8 mouse cellular contexts compared by ENCODE assay signal in genomic region chr17:85800357-85801078, GRCm38 (mm10).
DNase-seq lines count a peak whose midpoint lies in the region; ATAC-seq and TF ChIP-seq lines count a peak whose summit lies in the region.

No protein-coding gene starts in this region.

- TF ChIP-seq EP300 in heart, postnatal 0 days (IDR thresholded peaks at IDR 0.05; ENCODE audit: low read depth) = no peak

- 2% methylated on average over 44 of the region's 44 CpGs for WGBS in heart, embryonic 11.5 days (ENCODE audit: insufficient replicate concordance)
- WGBS in heart, postnatal 0 days = 11% methylated on average over 41 of the region's 44 CpGs

- H3K9ac ChIP-seq in heart, embryonic 11.5 days (ENCODE audit: low read depth, low read length) = peak overlapping the region; percentile 64
- no peak overlapping the region for H3K9ac ChIP-seq in heart, postnatal 0 days (replicated peaks; ENCODE audit: low read depth, low read length)

- H3K27ac ChIP-seq in heart, embryonic 11.5 days (ENCODE audit: low read depth, low read length) = no peak overlapping the region
- no peak overlapping the region for H3K27ac ChIP-seq in brown adipose tissue, adult 24 weeks (replicated peaks; ENCODE audit: low read depth, low read length)
- H3K27ac ChIP-seq in heart, postnatal 0 days (ENCODE audit: low read depth) = no peak overlapping the region

- peaks cover 8% of the 10 kb centered on the region for H3K4me1 ChIP-seq in heart, embryonic 11.5 days (ENCODE audit: control insufficient read depth, insufficient read depth, low read length)
- no peaks in the 10 kb centered on the region for H3K4me1 ChIP-seq in brown adipose tissue, adult 24 weeks (ENCODE audit: control insufficient read depth, insufficient read depth, insufficient read length, low read length)
- 0 out of 2 replicates have a peak, but pooled peaks cover 8% of the 10 kb centered on the region for H3K4me1 ChIP-seq in heart, postnatal 0 days (ENCODE audit: control insufficient read depth, insufficient read depth)
- H3K4me1 ChIP-seq in megakaryocyte, embryonic 14.5 days = peaks cover 18% of the 10 kb centered on the region

- H3K36me3 ChIP-seq in heart, embryonic 11.5 days (ENCODE audit: control insufficient read depth, insufficient read depth, low read length) = no peaks in the 10 kb centered on the region
- H3K36me3 ChIP-seq in heart, postnatal 0 days (replicated peaks; ENCODE audit: control insufficient read depth, insufficient read depth, low read length) = no peaks in the 10 kb centered on the region
- no peaks in the 10 kb centered on the region for H3K36me3 ChIP-seq in megakaryocyte, embryonic 14.5 days (replicated peaks; ENCODE audit: low read length)

- no peak for DNase-seq in heart, postnatal 14 days
- DNase-seq in heart, postnatal 0 days (ENCODE audit: low spot score) = no peak
- no peak for DNase-seq in spleen, adult 12 weeks (ENCODE audit: low spot score)
- no peak for DNase-seq in c-Kit-positive CD71-positive TER-119-positive erythroid progenitor cells, embryonic 14.5 days (ENCODE audit: low spot score)
- no peak for DNase-seq in cerebellum, adult 11 months

- peaks cover 53% of the 10 kb centered on the region for H3K27me3 ChIP-seq in heart, embryonic 11.5 days (ENCODE audit: control insufficient read depth, insufficient read depth, low read length)
- peaks cover 79% of the 10 kb centered on the region for H3K27me3 ChIP-seq in heart, postnatal 0 days (ENCODE audit: control insufficient read depth, insufficient read depth, low read length)
- peaks cover 65% of the 10 kb centered on the region for H3K27me3 ChIP-seq in megakaryocyte, embryonic 14.5 days (replicated peaks)

- ATAC-seq in heart, embryonic 11.5 days (replicated peaks; ENCODE audit: insufficient number of reproducible peaks, low FRiP score, low TSS enrichment) = peak; percentile 49
- ATAC-seq in heart, postnatal 0 days (ENCODE audit: insufficient read depth, low read depth) = peak; percentile 24; the same call in 1 of the 2 replicates

- H3K4me2 ChIP-seq in heart, embryonic 11.5 days = peak overlapping the region; percentile 99
- H3K4me2 ChIP-seq in heart, postnatal 0 days (ENCODE audit: low read depth, low read length) = peak overlapping the region; percentile 62

- intact Hi-C loops in heart, postnatal 14 days (cut with DNase I) = no loop called here

- H3K4me3 ChIP-seq in heart, embryonic 11.5 days (ENCODE audit: low read depth, low read length) = peak overlapping the region; percentile 57
- H3K4me3 ChIP-seq in brown adipose tissue, adult 24 weeks (ENCODE audit: insufficient read depth, low read depth, low read length) = peak overlapping the region; percentile 27; the same call in 1 of the 2 replicates
- peak overlapping the region; percentile 39 for H3K4me3 ChIP-seq in heart, postnatal 0 days (ENCODE audit: low read depth, low read length)
- H3K4me3 ChIP-seq in megakaryocyte, embryonic 14.5 days (replicated peaks) = peak overlapping the region; percentile 87

- no peak for TF ChIP-seq CTCF in heart, postnatal 0 days (IDR thresholded peaks at IDR 0.05; ENCODE audit: low read depth)

- no peaks in the 10 kb centered on the region for H3K9me3 ChIP-seq in heart, embryonic 11.5 days (replicated peaks; ENCODE audit: control insufficient read depth, low read length)
- no peaks in the 10 kb centered on the region for H3K9me3 ChIP-seq in heart, postnatal 0 days (replicated peaks; ENCODE audit: control insufficient read depth, low read length)
- H3K9me3 ChIP-seq in megakaryocyte, embryonic 14.5 days = no peaks in the 10 kb centered on the region

Comparison
In these comparisons a context has a peak if more than half of its experiments do, and no peak if none do; other contexts are left out.
1. H3K4me3 ChIP-seq: peak in every context shown above with its lines; median percentile 87 in megakaryocyte, embryonic 14.5 days; 57 in heart, embryonic 11.5 days; 39 in heart, postnatal 0 days; 27 in brown adipose tissue, adult 24 weeks.